Mouse (Mus musculus) MEL (cell line): ENCODE data around the gene 1700020D05Rik.

ENCODE experiments used
- BHLHE40 ChIP-seq: IDR thresholded peaks from 2 replicates; pipeline ENCODE4 v1.6.1; 2012; ENCODE audit warnings: low read depth, mild to moderate bottlenecking, inconsistent platforms, low read length, improper control_type of control experiment, borderline replicate concordance
- CTCF ChIP-seq, 3 experiments: IDR thresholded peaks in 2 of 3; conservative IDR thresholded peaks in 1 of 3; 2 replicates each; pipeline ENCODE4 v1.5.1; 2011 to 2012; ENCODE audit warnings: low read length in 3 of 3, low read depth in 2 of 3, mild to moderate bottlenecking in 2 of 3, improper control_type of control experiment in 1 of 3, inconsistent platforms in 1 of 3, mixed read lengths in 1 of 3, moderate library complexity in 1 of 3; ENCODE audit not compliant: control insufficient read depth in 1 of 3, insufficient read depth in 1 of 3, poor library complexity in 1 of 3, severe bottlenecking in 1 of 3
- EP300 ChIP-seq, 2 experiments: IDR thresholded peaks; 2 replicates each; pipeline ENCODE4 v1.6.1; 2011; ENCODE audit warnings: improper control_type of control experiment in 2 of 2, low read length in 2 of 2, low read depth in 1 of 2, mild to moderate bottlenecking in 1 of 2
- ETS1 ChIP-seq: IDR thresholded peaks from 2 replicates; pipeline ENCODE4 v1.6.1; 2012; ENCODE audit warnings: low read depth, mild to moderate bottlenecking, inconsistent platforms, low read length, improper control_type of control experiment, moderate library complexity
- KAT2A ChIP-seq: conservative IDR thresholded peaks from 2 replicates; pipeline ENCODE4 v1.6.1; 2012; ENCODE audit warnings: low read depth, low read length, improper control_type of control experiment, inconsistent platforms
- POLR2A ChIP-seq, 2 experiments: IDR thresholded peaks; 2 replicates each; pipeline ENCODE4 v1.6.1; 2011 to 2012; ENCODE audit warnings: low read length in 2 of 2, mild to moderate bottlenecking in 2 of 2, control low read depth in 1 of 2, improper control_type of control experiment in 1 of 2, low read depth in 1 of 2, moderate library complexity in 1 of 2; ENCODE audit not compliant: control insufficient read depth in 1 of 2, insufficient read depth in 1 of 2, poor library complexity in 1 of 2
- RAD21 ChIP-seq: IDR thresholded peaks from 2 replicates; pipeline ENCODE4 v1.6.1; 2011; ENCODE audit warnings: mild to moderate bottlenecking, low read depth, low read length, improper control_type of control experiment
- USF1 ChIP-seq: IDR thresholded peaks from 2 replicates; pipeline ENCODE4 v1.6.1; 2014; ENCODE audit warnings: low read depth, mild to moderate bottlenecking, inconsistent platforms, low read length, improper control_type of control experiment, moderate library complexity
- ZC3H11A ChIP-seq: IDR thresholded peaks from 2 replicates; pipeline ENCODE4 v1.6.1; 2012; ENCODE audit warnings: low read depth, mild to moderate bottlenecking, inconsistent platforms, low read length, improper control_type of control experiment

DNA sequence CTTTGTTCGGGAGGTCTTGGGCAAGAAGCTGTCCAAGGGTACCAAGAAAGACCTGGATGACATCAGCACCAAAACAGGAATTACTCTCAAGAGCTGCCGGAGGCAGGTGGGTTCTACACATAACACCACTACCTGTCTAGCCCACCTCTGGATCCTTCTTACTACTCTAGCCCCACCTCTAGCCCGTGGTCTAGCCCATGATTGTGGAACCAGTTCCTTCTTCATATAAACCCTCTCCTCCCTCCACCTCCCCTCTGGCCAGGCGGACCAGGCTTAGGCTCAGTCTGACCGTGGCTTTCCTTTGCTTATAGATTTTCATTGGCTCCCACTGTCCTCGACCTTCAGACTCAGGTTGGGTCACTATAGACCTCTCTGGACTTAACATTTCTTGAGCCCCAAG lies 42.2 kb downstream of the 1700020D05Rik start:
- TF ChIP-seq EP300 (IDR thresholded peaks at IDR 0.05; ENCODE audit: low read depth in 1 of 2, low read length in 2 of 2), result no peak
- TF ChIP-seq ETS1, result no peak
- TF ChIP-seq CTCF (IDR thresholded peaks at IDR 0.05 in 2 of 3, conservative IDR thresholded peaks at IDR 0.05 in 1 of 3; ENCODE audit: control insufficient read depth in 1 of 3, insufficient read depth in 1 of 3, low read depth in 2 of 3, low read length in 3 of 3, poor library complexity in 1 of 3, severe bottlenecking in 1 of 3), result no peak
- no peak for TF ChIP-seq RAD21
- no peak for TF ChIP-seq BHLHE40
- TF ChIP-seq POLR2A (IDR thresholded peaks at IDR 0.05; ENCODE audit: control insufficient read depth in 1 of 2, insufficient read depth in 1 of 2, low read depth in 1 of 2, low read length in 2 of 2, poor library complexity in 1 of 2), result no peak
- no peak for TF ChIP-seq ZC3H11A
- no peak for TF ChIP-seq USF1
- TF ChIP-seq KAT2A, result no peak
